Mouse (Mus musculus) cortical plate, adult 2 months (tissue): ENCODE results near the gene Krtap1-3.

ENCODE experiments used
- CTCF ChIP-seq: fragments of 200-500 bp; IDR thresholded peaks from 2 replicates; pipeline ENCODE4 v1.5.1; 2011; ENCODE audit warnings: mild to moderate bottlenecking, control low read depth, low read length; ENCODE audit not compliant: insufficient read depth; ENCODE audit errors: extremely low read depth
- POLR2A ChIP-seq: fragments of 200-500 bp; IDR thresholded peaks from 2 replicates; pipeline ENCODE4 v1.6.1; 2011; ENCODE audit warnings: mild to moderate bottlenecking, low read length, control low read depth; ENCODE audit not compliant: insufficient read depth; ENCODE audit errors: extremely low read depth

- TF ChIP-seq POLR2A (no peak), CTCF (no peak)
Observed at GRCm38 (mm10) chr11:99637086-99637485, 45.9 kb upstream of the Krtap1-3 start.
